Mouse (Mus musculus): ENCODE data around the gene App. TPM values are rescaled to one million over a fixed set of nuclear protein-coding genes. Genes with fewer than 3 reads are reported as not detected.
A peak's percentile ranks its signal among the peaks of the same experiment; 100 is the strongest.

App gene
- polyA plus RNA-seq, 1 experiment from 2014 or later: 297 TPM

GRCm38 (mm10) chr16:85171976-85172570 is 1.5 kb downstream of the App start:
- peak overlapping the region; percentile 97 for H3K9ac ChIP-seq (ENCODE audit: low read length)
- no peaks in the 10 kb centered on the region for H3K9me3 ChIP-seq (ENCODE audit: control insufficient read depth, low read length)
- H3K4me2 ChIP-seq (ENCODE audit: low read depth, low read length): peak overlapping the region; percentile 73
- peaks cover 38% of the 10 kb centered on the region for H3K4me1 ChIP-seq (replicated peaks; ENCODE audit: control insufficient read depth, insufficient read depth, low read length)
- WGBS: under 1% methylated on average over 10 of the region's 10 CpGs
- ATAC-seq (ENCODE audit: low read depth): peak; percentile 54
- 0 out of 2 replicates have a peak, but pooled peaks cover 2% of the 10 kb centered on the region for H3K36me3 ChIP-seq (ENCODE audit: control insufficient read depth, insufficient read depth, low read length)
- H3K4me3 ChIP-seq (ENCODE audit: low read length): peak overlapping the region; percentile 97
- no peaks in the 10 kb centered on the region for H3K27me3 ChIP-seq (ENCODE audit: control insufficient read depth, insufficient read depth, low read depth, low read length)
- H3K27ac ChIP-seq (ENCODE audit: low read length): peak overlapping the region; percentile 93

GRCm38 (mm10) chr16:85170826-85171510 is 2.6 kb downstream of the App start:
- no peaks in the 10 kb centered on the region for H3K9me3 ChIP-seq (ENCODE audit: control insufficient read depth, low read length)
- H3K4me1 ChIP-seq (replicated peaks; ENCODE audit: control insufficient read depth, insufficient read depth, low read length): peaks cover 28% of the 10 kb centered on the region
- WGBS: 30% methylated on average over 19 of the region's 19 CpGs
- H3K27ac ChIP-seq (ENCODE audit: low read length): no peak overlapping the region
- H3K4me2 ChIP-seq (ENCODE audit: low read depth, low read length): peak overlapping the region; percentile 52
- H3K4me3 ChIP-seq (ENCODE audit: low read length): peak overlapping the region; percentile 36
- peak overlapping the region; percentile 45 for H3K9ac ChIP-seq (ENCODE audit: low read length)
- H3K27me3 ChIP-seq (ENCODE audit: control insufficient read depth, insufficient read depth, low read depth, low read length): no peaks in the 10 kb centered on the region
- no peak for ATAC-seq (ENCODE audit: low read depth)
- H3K36me3 ChIP-seq (ENCODE audit: control insufficient read depth, insufficient read depth, low read length): 0 out of 2 replicates have a peak, but pooled peaks cover 3% of the 10 kb centered on the region

GRCm38 (mm10) chr16:85168821-85169220 is 4.7 kb downstream of the App start:
- H3K36me3 ChIP-seq (ENCODE audit: control insufficient read depth, insufficient read depth, low read length): 0 out of 2 replicates have a peak, but pooled peaks cover 3% of the 10 kb centered on the region
- no peaks in the 10 kb centered on the region for H3K27me3 ChIP-seq (ENCODE audit: control insufficient read depth, insufficient read depth, low read depth, low read length)
- H3K9ac ChIP-seq (ENCODE audit: low read length): no peak overlapping the region
- WGBS: 21% methylated on average over 5 of the region's 5 CpGs
- H3K9me3 ChIP-seq (ENCODE audit: control insufficient read depth, low read length): no peaks in the 10 kb centered on the region
- no peak overlapping the region for H3K4me2 ChIP-seq (ENCODE audit: low read depth, low read length)
- peaks cover 30% of the 10 kb centered on the region for H3K4me1 ChIP-seq (replicated peaks; ENCODE audit: control insufficient read depth, insufficient read depth, low read length)
- H3K4me3 ChIP-seq (ENCODE audit: low read length): no peak overlapping the region
- ATAC-seq (ENCODE audit: low read depth): no peak
- H3K27ac ChIP-seq (ENCODE audit: low read length): peak overlapping the region; percentile 1; the same call in 1 of the 2 replicates

GRCm38 (mm10) chr16:85166205-85166604 is 7.4 kb downstream of the App start:
- no peak overlapping the region for H3K27ac ChIP-seq (ENCODE audit: low read length)
- no peak overlapping the region for H3K9ac ChIP-seq (ENCODE audit: low read length)
- no peaks in the 10 kb centered on the region for H3K9me3 ChIP-seq (ENCODE audit: control insufficient read depth, low read length)
- ATAC-seq (ENCODE audit: low read depth): no peak
- H3K36me3 ChIP-seq (ENCODE audit: control insufficient read depth, insufficient read depth, low read length): 0 out of 2 replicates have a peak, but pooled peaks cover 3% of the 10 kb centered on the region
- H3K4me1 ChIP-seq (replicated peaks; ENCODE audit: control insufficient read depth, insufficient read depth, low read length): peaks cover 27% of the 10 kb centered on the region
- 67% methylated on average over 4 of the region's 4 CpGs for WGBS
- no peaks in the 10 kb centered on the region for H3K27me3 ChIP-seq (ENCODE audit: control insufficient read depth, insufficient read depth, low read depth, low read length)
- no peak overlapping the region for H3K4me2 ChIP-seq (ENCODE audit: low read depth, low read length)
- no peak overlapping the region for H3K4me3 ChIP-seq (ENCODE audit: low read length)

- Histone ChIP-seq H3K4me2 (ENCODE audit: low read depth, low read length) (no peak overlapping the region), H3K27me3 (ENCODE audit: control insufficient read depth, insufficient read depth, low read depth, low read length) (no peaks in the 10 kb centered on the region), H3K4me3 (ENCODE audit: low read length) (no peak overlapping the region), H3K9me3 (ENCODE audit: control insufficient read depth, low read length) (no peaks in the 10 kb centered on the region), H3K9ac (ENCODE audit: low read length) (no peak overlapping the region), H3K36me3 (ENCODE audit: control insufficient read depth, insufficient read depth, low read length) (0 out of 2 replicates have a peak, but pooled peaks cover 3% of the 10 kb centered on the region), H3K4me1 (replicated peaks; ENCODE audit: control insufficient read depth, insufficient read depth, low read length) (peaks cover 21% of the 10 kb centered on the region), H3K27ac (ENCODE audit: low read length) (no peak overlapping the region)
- WGBS: 43% methylated on average over 7 of the region's 7 CpGs
- no peak for ATAC-seq (ENCODE audit: low read depth)
Observed at GRCm38 (mm10) chr16:85165631-85166030, 7.9 kb downstream of the App start.

- Histone ChIP-seq H3K4me1 (replicated peaks; ENCODE audit: control insufficient read depth, insufficient read depth, low read length) (peaks cover 20% of the 10 kb centered on the region), H3K36me3 (ENCODE audit: control insufficient read depth, insufficient read depth, low read length) (0 out of 2 replicates have a peak, but pooled peaks cover 3% of the 10 kb centered on the region), H3K4me2 (ENCODE audit: low read depth, low read length) (no peak overlapping the region), H3K9ac (ENCODE audit: low read length) (no peak overlapping the region), H3K27ac (ENCODE audit: low read length) (no peak overlapping the region), H3K9me3 (ENCODE audit: control insufficient read depth, low read length) (no peaks in the 10 kb centered on the region), H3K4me3 (ENCODE audit: low read length) (no peak overlapping the region), H3K27me3 (ENCODE audit: control insufficient read depth, insufficient read depth, low read depth, low read length) (no peaks in the 10 kb centered on the region)
- no peak for ATAC-seq (ENCODE audit: low read depth)
- WGBS: 45% methylated on average over 7 of the region's 7 CpGs
Observed at GRCm38 (mm10) chr16:85165177-85165576, 8.4 kb downstream of the App start.

- no peak overlapping the region for H3K27ac ChIP-seq (ENCODE audit: low read length)
- H3K27me3 ChIP-seq (ENCODE audit: control insufficient read depth, insufficient read depth, low read depth, low read length): no peaks in the 10 kb centered on the region
- WGBS: 65% methylated on average over 6 of the region's 6 CpGs
- H3K36me3 ChIP-seq (ENCODE audit: control insufficient read depth, insufficient read depth, low read length): 0 out of 2 replicates have a peak, but pooled peaks cover 3% of the 10 kb centered on the region
- H3K9me3 ChIP-seq (ENCODE audit: control insufficient read depth, low read length): no peaks in the 10 kb centered on the region
- H3K9ac ChIP-seq (ENCODE audit: low read length): no peak overlapping the region
- no peak overlapping the region for H3K4me2 ChIP-seq (ENCODE audit: low read depth, low read length)
- H3K4me1 ChIP-seq (replicated peaks; ENCODE audit: control insufficient read depth, insufficient read depth, low read length): peaks cover 6% of the 10 kb centered on the region; the same call in 1 of the 2 replicates
- H3K4me3 ChIP-seq (ENCODE audit: low read length): no peak overlapping the region
- ATAC-seq (ENCODE audit: low read depth): peak; percentile 28; the same call in 1 of the 2 replicates
Observed at GRCm38 (mm10) chr16:85162779-85163178, 10.8 kb downstream of the App start.

GRCm38 (mm10) chr16:85160140-85160539 is 13.4 kb downstream of the App start:
- Histone ChIP-seq H3K9me3 (ENCODE audit: control insufficient read depth, low read length) (no peaks in the 10 kb centered on the region), H3K27me3 (ENCODE audit: control insufficient read depth, insufficient read depth, low read depth, low read length) (no peaks in the 10 kb centered on the region), H3K27ac (ENCODE audit: low read length) (no peak overlapping the region), H3K36me3 (ENCODE audit: control insufficient read depth, insufficient read depth, low read length) (no peaks in the 10 kb centered on the region), H3K4me3 (ENCODE audit: low read length) (no peak overlapping the region), H3K4me2 (ENCODE audit: low read depth, low read length) (no peak overlapping the region), H3K4me1 (replicated peaks; ENCODE audit: control insufficient read depth, insufficient read depth, low read length) (peaks cover 10% of the 10 kb centered on the region), H3K9ac (ENCODE audit: low read length) (no peak overlapping the region)
- no peak for ATAC-seq (ENCODE audit: low read depth)
- WGBS: 55% methylated on average over 2 of the region's 2 CpGs

- no peak overlapping the region for H3K27ac ChIP-seq (ENCODE audit: low read length)
- no peak for ATAC-seq (ENCODE audit: low read depth)
- H3K4me1 ChIP-seq (replicated peaks; ENCODE audit: control insufficient read depth, insufficient read depth, low read length): peaks cover 17% of the 10 kb centered on the region
- no peak overlapping the region for H3K9ac ChIP-seq (ENCODE audit: low read length)
- 61% methylated on average over 11 of the region's 11 CpGs for WGBS
- no peaks in the 10 kb centered on the region for H3K27me3 ChIP-seq (ENCODE audit: control insufficient read depth, insufficient read depth, low read depth, low read length)
- no peak overlapping the region for H3K4me3 ChIP-seq (ENCODE audit: low read length)
- no peak overlapping the region for H3K4me2 ChIP-seq (ENCODE audit: low read depth, low read length)
- no peaks in the 10 kb centered on the region for H3K9me3 ChIP-seq (ENCODE audit: control insufficient read depth, low read length)
- H3K36me3 ChIP-seq (ENCODE audit: control insufficient read depth, insufficient read depth, low read length): no peaks in the 10 kb centered on the region
Observed at GRCm38 (mm10) chr16:85157796-85158546, 15.6 kb downstream of the App start.
